Mouse (Mus musculus) thymus, adult 2 months (tissue): ENCODE data around the gene Fam107b. TPM values are rescaled to one million over a fixed set of nuclear protein-coding genes. Genes with fewer than 3 reads are reported as not detected.
A peak's percentile ranks its signal among the peaks of the same experiment; 100 is the strongest.

Source experiments
- DNase-seq: peaks from one replicate; pipeline ENCODE4 v3.0.0; 2021
- H3K27ac ChIP-seq: fragments of 200-500 bp; 2 replicates; pipeline ENCODE4 v1.5.1; 2012; ENCODE audit warnings: low read length, control low read depth; ENCODE audit not compliant: control insufficient read depth, insufficient read depth
- H3K27me3 ChIP-seq: fragments of 200-500 bp; 2 replicates; pipeline ENCODE4 v1.6.1; 2012; ENCODE audit warnings: mild to moderate bottlenecking, low read length, moderate library complexity, mixed read lengths; ENCODE audit not compliant: control insufficient read depth, insufficient read depth
- H3K36me3 ChIP-seq: fragments of 200-500 bp; 2 replicates; pipeline ENCODE4 v1.6.1; 2012; ENCODE audit warnings: mild to moderate bottlenecking, low read length, moderate library complexity; ENCODE audit not compliant: control insufficient read depth, insufficient read depth
- H3K4me1 ChIP-seq: fragments of 200-500 bp; replicated peaks from 2 replicates; pipeline ENCODE4 v1.6.1; 2012; ENCODE audit warnings: low read length; ENCODE audit not compliant: control insufficient read depth, insufficient read depth
- H3K4me3 ChIP-seq: fragments of 200-500 bp; 2 replicates; pipeline ENCODE4 v1.5.1; 2012; ENCODE audit warnings: mild to moderate bottlenecking, low read length, control low read depth, moderate library complexity; ENCODE audit not compliant: control insufficient read depth, insufficient read depth
- CTCF ChIP-seq: fragments of 200-500 bp; IDR thresholded peaks from 2 replicates; pipeline ENCODE4 v1.5.1; 2012; ENCODE audit warnings: mild to moderate bottlenecking, control low read depth, low read length, moderate library complexity, borderline replicate concordance; ENCODE audit not compliant: control insufficient read depth, poor library complexity, insufficient read depth; ENCODE audit errors: extremely low read depth
- POLR2A ChIP-seq: fragments of 200-500 bp; IDR thresholded peaks from 2 replicates; pipeline ENCODE4 v1.6.1; 2012; ENCODE audit warnings: mild to moderate bottlenecking, low read length, control low read depth, moderate library complexity; ENCODE audit not compliant: control insufficient read depth, poor library complexity, insufficient read depth; ENCODE audit errors: extremely low read depth
- WGBS: fragments of 180-500 bp; shearing (Covaris S2); methylation state at CpG from one replicate; pipeline ENCODE4 v1.1.7; 2018; 5-methylcytosine and 5-hydroxymethylcytosine counted together
- polyA plus RNA-seq: library from polyadenylated mRNA; depleted of rRNA; stranded (reverse); fragments of >200 nt; gene quantifications from 2 replicates; pipeline ENCODE4 v1.2.3, GENCODE M21; 2012

Fam107b gene
- polyA plus RNA-seq, 1 experiment: 81.3 TPM

- TF ChIP-seq POLR2A (no peak), CTCF (no peak)
- Histone ChIP-seq H3K4me1 (peaks cover 28% of the 10 kb centered on the region), H3K36me3 (no peaks in the 10 kb centered on the region), H3K27me3 (no peaks in the 10 kb centered on the region), H3K4me3 (no peak overlapping the region), H3K27ac (no peak overlapping the region)
- 96% methylated on average over 1 of the region's 1 CpGs for WGBS
- DNase-seq: no peak
These were observed 136.9 kb downstream of the Fam107b start for GRCm38 (mm10) chr2:3707236-3707635.

GRCm38 (mm10) chr2:3708621-3709020, 138.3 kb downstream of the Fam107b start:
- TF ChIP-seq POLR2A (no peak), CTCF (no peak)
- H3K4me3 ChIP-seq: no peak overlapping the region
- no peak overlapping the region for H3K27ac ChIP-seq
- H3K36me3 ChIP-seq: no peaks in the 10 kb centered on the region
- 97% methylated on average over 4 of the region's 4 CpGs for WGBS
- H3K27me3 ChIP-seq: no peaks in the 10 kb centered on the region
- H3K4me1 ChIP-seq: peaks cover 25% of the 10 kb centered on the region
- no peak for DNase-seq

- WGBS: 96% methylated on average over 2 of the region's 2 CpGs
- DNase-seq: no peak
- Histone ChIP-seq H3K27me3 (no peaks in the 10 kb centered on the region), H3K27ac (no peak overlapping the region), H3K4me1 (peaks cover 19% of the 10 kb centered on the region), H3K36me3 (no peaks in the 10 kb centered on the region), H3K4me3 (no peak overlapping the region)
- TF ChIP-seq POLR2A (no peak), CTCF (no peak)
These were observed 139.6 kb downstream of the Fam107b start for GRCm38 (mm10) chr2:3709882-3710281.

DNA sequence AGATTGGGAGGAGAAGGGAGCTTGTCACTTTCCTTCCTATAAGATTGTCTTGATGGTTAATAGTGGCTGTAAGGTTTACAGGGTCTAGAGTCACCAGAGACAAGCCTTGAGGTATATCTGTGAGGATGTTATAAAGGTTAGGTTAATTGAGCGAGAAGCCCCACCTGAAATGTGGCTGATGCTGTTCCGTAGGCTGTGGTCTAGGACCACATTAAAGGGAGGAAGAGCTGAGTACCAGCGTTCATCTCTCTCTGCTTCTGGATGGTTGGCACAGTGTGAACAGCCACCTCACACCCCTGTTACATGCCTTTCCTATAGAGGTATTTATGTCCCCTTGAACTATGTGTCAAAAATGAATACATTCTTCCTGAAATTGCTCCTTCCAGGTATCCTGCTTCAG, 140.2 kb downstream of the Fam107b start:
- WGBS: 12% methylated on average over 3 of the region's 3 CpGs
- no peak for DNase-seq
- Histone ChIP-seq H3K4me1 (peaks cover 20% of the 10 kb centered on the region), H3K4me3 (no peak overlapping the region), H3K27ac (no peak overlapping the region), H3K36me3 (no peaks in the 10 kb centered on the region), H3K27me3 (no peaks in the 10 kb centered on the region)
- TF ChIP-seq CTCF (no peak), POLR2A (no peak)

DNA sequence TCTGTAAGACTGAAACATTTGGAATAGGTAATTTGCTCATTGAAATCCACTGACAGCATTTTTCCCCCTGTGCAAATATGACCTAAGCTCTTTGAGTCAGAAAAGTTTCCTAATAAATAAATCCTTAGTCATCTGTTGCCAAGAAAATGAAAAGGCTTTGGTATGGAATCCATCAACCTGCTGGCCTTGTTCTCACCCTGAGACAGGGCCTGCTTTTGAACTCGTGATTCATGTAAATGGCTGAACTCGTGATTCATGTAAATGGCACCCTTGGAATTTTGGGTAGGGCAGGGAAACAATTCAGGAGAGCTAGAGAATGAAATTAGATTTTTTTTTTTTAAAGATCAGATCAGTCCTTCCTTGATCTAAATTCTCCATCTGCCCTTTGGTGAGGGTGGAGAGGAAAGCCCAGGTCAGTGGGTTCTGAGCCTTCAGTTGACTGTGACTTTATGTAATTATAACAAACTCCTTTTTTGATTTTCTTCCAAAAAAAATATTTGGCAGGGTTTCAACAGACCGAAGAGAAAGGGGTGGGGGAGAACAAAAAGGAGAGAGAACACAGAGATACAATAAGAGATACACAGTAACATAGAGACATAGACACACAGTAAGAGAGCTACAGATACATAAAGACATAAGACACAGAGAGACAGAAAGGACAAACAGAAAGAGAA, 142.2 kb downstream of the Fam107b start:
- no peaks in the 10 kb centered on the region for H3K36me3 ChIP-seq
- TF ChIP-seq CTCF: no peak
- TF ChIP-seq POLR2A: no peak
- peaks cover 27% of the 10 kb centered on the region for H3K4me1 ChIP-seq
- no peak overlapping the region for H3K27ac ChIP-seq
- H3K27me3 ChIP-seq: no peaks in the 10 kb centered on the region
- 66% methylated on average over 3 of the region's 3 CpGs for WGBS
- no peak overlapping the region for H3K4me3 ChIP-seq
- DNase-seq: no peak

- peak; percentile 98 for DNase-seq
- WGBS: under 1% methylated on average over 41 of the region's 41 CpGs
- H3K4me3 ChIP-seq: peak overlapping the region; percentile 88
- no peaks in the 10 kb centered on the region for H3K36me3 ChIP-seq
- TF ChIP-seq POLR2A: peak; percentile 99
- TF ChIP-seq CTCF: no peak; the same call in 1 of the 2 replicates
- H3K4me1 ChIP-seq: peaks cover 33% of the 10 kb centered on the region
- no peaks in the 10 kb centered on the region for H3K27me3 ChIP-seq
- H3K27ac ChIP-seq: peak overlapping the region; percentile 79
These were observed 143.0 kb downstream of the Fam107b start for GRCm38 (mm10) chr2:3713212-3713681.

DNA sequence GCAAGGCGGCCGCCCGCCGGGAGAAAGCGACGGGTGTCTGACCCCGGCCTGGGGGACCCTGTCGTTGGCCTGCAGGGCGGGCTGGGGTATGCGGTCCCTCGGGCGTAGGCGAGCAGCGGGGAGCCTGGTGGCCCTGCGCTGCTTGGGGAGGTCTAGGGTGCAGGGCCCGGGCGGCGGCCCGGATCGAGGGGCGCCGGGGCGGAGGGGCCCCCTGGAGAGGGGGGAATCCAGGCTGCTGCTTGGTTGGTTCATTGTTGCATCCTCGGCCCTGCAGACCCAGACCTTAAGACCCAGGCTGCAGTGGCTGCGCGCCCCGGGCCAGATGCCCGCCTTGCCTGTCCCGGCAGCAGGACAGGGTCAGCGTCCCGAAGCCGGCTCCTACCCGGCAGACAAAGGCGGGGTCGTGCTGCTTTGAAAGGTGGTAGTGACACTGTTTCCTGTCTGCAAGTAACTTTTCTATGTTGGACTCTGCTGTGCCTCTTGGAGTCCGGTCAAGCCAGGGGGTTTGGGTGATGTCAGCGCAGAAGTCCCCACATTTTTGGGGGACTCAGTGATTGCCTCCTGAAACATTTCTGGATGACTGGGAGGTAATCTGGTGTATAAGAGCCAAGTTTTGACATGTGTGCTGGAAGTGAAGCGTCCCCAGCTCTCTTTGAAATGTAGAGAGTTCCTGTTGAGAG, 143.5 kb downstream of the Fam107b start:
- Histone ChIP-seq H3K36me3 (no peaks in the 10 kb centered on the region), H3K27me3 (no peaks in the 10 kb centered on the region), H3K27ac (peak overlapping the region; percentile 79), H3K4me3 (peak overlapping the region; percentile 88), H3K4me1 (peaks cover 38% of the 10 kb centered on the region)
- TF ChIP-seq POLR2A (no peak), CTCF (no peak; the same call in 1 of the 2 replicates)
- DNase-seq: peak; percentile 69
- WGBS: under 1% methylated on average over 38 of the region's 38 CpGs
